Mouse (Mus musculus) G1E-ER4 (cell line): Measurements from ENCODE around the gene C1qb. TPM values are rescaled to one million over a fixed set of nuclear protein-coding genes. Genes with fewer than 3 reads are reported as not detected.

Source experiments
- GATA1 ChIP-seq: IDR thresholded peaks from one replicate; pipeline ENCODE4 v1.8.0; 2012; ENCODE audit warnings: low read length, inconsistent platforms
- polyA plus RNA-seq: library from polyadenylated mRNA; stranded (reverse); fragments of >175 nt; gene quantifications from 2 replicates; pipeline ENCODE4 v1.2.3, GENCODE M21; 2012

The C1qb gene
- polyA plus RNA-seq: not detected in 2 replicates

- TF ChIP-seq GATA1: no peak
These were observed at the start of gene C1qb for GRCm38 (mm10) chr4:136886101-136886500. TSS of gene C1qb (minus strand) at chr4:136886187.

GRCm38 (mm10) chr4:136934746-136935613 lies 49.0 kb upstream of the C1qb start:
- TF ChIP-seq GATA1: no peak

- no peak for TF ChIP-seq GATA1
These were observed 44.5 kb upstream of the C1qb start for GRCm38 (mm10) chr4:136930474-136930873.

GRCm38 (mm10) chr4:136928928-136929327 lies 42.9 kb upstream of the C1qb start:
- no peak for TF ChIP-seq GATA1

- TF ChIP-seq GATA1: no peak
These were observed 39.8 kb upstream of the C1qb start for GRCm38 (mm10) chr4:136925804-136926203.

- no peak for TF ChIP-seq GATA1
These were observed 38.5 kb upstream of the C1qb start for GRCm38 (mm10) chr4:136924529-136924928.

GRCm38 (mm10) chr4:136919526-136919925 lies 33.5 kb upstream of the C1qb start:
- TF ChIP-seq GATA1: no peak

GRCm38 (mm10) chr4:136918834-136919233 lies 32.8 kb upstream of the C1qb start:
- TF ChIP-seq GATA1: no peak

- TF ChIP-seq GATA1: no peak
These were observed 31.2 kb upstream of the C1qb start for GRCm38 (mm10) chr4:136917165-136917524.

GRCm38 (mm10) chr4:136916359-136917164 lies 30.6 kb upstream of the C1qb start:
- no peak for TF ChIP-seq GATA1

- no peak for TF ChIP-seq GATA1
These were observed 26.9 kb upstream of the C1qb start for GRCm38 (mm10) chr4:136912841-136913240.

- TF ChIP-seq GATA1: no peak
These were observed 25.8 kb upstream of the C1qb start for GRCm38 (mm10) chr4:136911804-136912203.

GRCm38 (mm10) chr4:136911211-136911646 lies 25.2 kb upstream of the C1qb start:
- no peak for TF ChIP-seq GATA1

GRCm38 (mm10) chr4:136907809-136908208 lies 21.8 kb upstream of the C1qb start:
- no peak for TF ChIP-seq GATA1

- TF ChIP-seq GATA1: no peak
These were observed 21.0 kb upstream of the C1qb start for GRCm38 (mm10) chr4:136907033-136907432.

GRCm38 (mm10) chr4:136904767-136905539 lies 19.0 kb upstream of the C1qb start:
- TF ChIP-seq GATA1: no peak
